Comparison of ENCODE assay signal across 8 mouse cellular contexts in genomic region chr11:88822991-88823390, GRCm38 (mm10). TPM values are rescaled to one million over a fixed set of nuclear protein-coding genes. Genes with fewer than 3 reads are reported as not detected.
DNase-seq lines count a peak whose midpoint lies in the region; ATAC-seq and TF ChIP-seq lines count a peak whose summit lies in the region.

No protein-coding gene starts in this region.

- intact Hi-C loops in heart, postnatal 10 days (cut with DNase I) = loop anchor here (1.0 to 5.0 kb wide), 8 partner anchors 94 to 856 kb away; partner anchors contain the start of gene Ccdc182

- peak; percentile 88 for TF ChIP-seq CTCF in G1E (IDR thresholded peaks at IDR 0.05; ENCODE audit: low read depth, low read length)

- peak; percentile 35 for DNase-seq in G1E (ENCODE audit: low spot score)
- DNase-seq in brain, embryonic 18.5 days (ENCODE audit: low read depth, low spot score) = peak; percentile 74
- peak; percentile 82 to 87 for DNase-seq in heart, postnatal 10 days
- peak; percentile 73 to 78 for DNase-seq in kidney, postnatal 4 days
- DNase-seq in lung, adult 18-20 months = peak; percentile 64 to 73
- peak; percentile 59 for DNase-seq in urinary bladder, postnatal 25 days (ENCODE audit: low spot score)

- no peak overlapping the region for H3K9ac ChIP-seq in neural tube, embryonic 14.5 days (replicated peaks; ENCODE audit: low read depth, low read length)

- no peaks in the 10 kb centered on the region for H3K9me3 ChIP-seq in G1E (replicated peaks)
- no peaks in the 10 kb centered on the region for H3K9me3 ChIP-seq in neural tube, embryonic 14.5 days (ENCODE audit: control insufficient read depth, low read length)

- H3K27me3 ChIP-seq in G1E (ENCODE audit: insufficient read depth, low read length) = peaks cover 54% of the 10 kb centered on the region
- H3K27me3 ChIP-seq in neural tube, embryonic 14.5 days (ENCODE audit: control insufficient read depth, insufficient read depth, low read length) = no peaks in the 10 kb centered on the region

- no peak overlapping the region for H3K4me3 ChIP-seq in G1E (ENCODE audit: low read depth, low read length)
- H3K4me3 ChIP-seq in neural tube, embryonic 14.5 days (ENCODE audit: low read depth, low read length) = no peak overlapping the region; the same call in 1 of the 2 replicates

- no peak overlapping the region for H3K27ac ChIP-seq in neural tube, embryonic 14.5 days (ENCODE audit: low read depth, low read length)

- H3K4me1 ChIP-seq in G1E (ENCODE audit: insufficient read depth, low read depth, low read length) = no peaks in the 10 kb centered on the region; the same call in 1 of the 2 replicates
- H3K4me1 ChIP-seq in neural tube, embryonic 14.5 days (ENCODE audit: control insufficient read depth, insufficient read depth, low read length) = peaks cover 9% of the 10 kb centered on the region; the same call in 1 of the 2 replicates

- H3K4me2 ChIP-seq in neural tube, embryonic 14.5 days (ENCODE audit: low read depth, low read length) = peak overlapping the region; percentile 42

- H3K36me3 ChIP-seq in G1E (replicated peaks) = no peaks in the 10 kb centered on the region
- no peaks in the 10 kb centered on the region for H3K36me3 ChIP-seq in neural tube, embryonic 14.5 days (ENCODE audit: control insufficient read depth, insufficient read depth, low read length)

- no peak; the same call in 1 of the 2 replicates for ATAC-seq in G1E (ENCODE audit: extremely low read depth, insufficient number of reproducible peaks, low FRiP score, poor library complexity, severe bottlenecking)
- peak; percentile 71; the same call in 1 of the 2 replicates for ATAC-seq in erythroid progenitor cell, adult 5-6 weeks (replicated peaks; ENCODE audit: low FRiP score, poor library complexity, severe bottlenecking)
- peak; percentile 74; the same call in 1 of the 2 replicates for ATAC-seq in neural tube, embryonic 14.5 days (ENCODE audit: low read depth)

- 3% methylated on average over 7 of the region's 7 CpGs for WGBS in neural tube, embryonic 14.5 days

RNA-seq across cellular contexts. Expression of gene Akap1, which starts 41.4 kb away (rescaled TPM):
- total RNA-seq in G1E (2014; fragmentation: Nextera tagmentation) (9.1 and 12.0 TPM in 2 replicates), G1E (2017) (16.7 and 18.8 TPM in 2 replicates)
- 8.4 and 10.9 TPM in 2 replicates for polyA plus RNA-seq in G1E (2012)
- total RNA-seq in erythroid progenitor cell, adult 5-6 weeks (2015; ENCODE audit: low replicate concordance) = 0.42 TPM in 1 of 2 replicates, not detected in the other
- total RNA-seq in erythroid progenitor cell, adult 5-6 weeks (2017; ENCODE audit: low replicate concordance) = 3.3 and 7.1 TPM in 2 replicates
- total RNA-seq in heart, postnatal 10 days (2021) = 100 to 1,000 TPM; 110 to 122 TPM
- 25.6 and 26.0 TPM in 2 replicates for polyA plus RNA-seq in neural tube, embryonic 14.5 days (2014; fragmentation: Nextera tagmentation; extraction: Ambion mirVana)

Comparison
In these comparisons a context has a peak if more than half of its experiments do, and no peak if none do; other contexts are left out.
1. RNA of gene Akap1, which starts 41.4 kb away (total RNA-seq): 110 to 122 TPM in heart, postnatal 10 days; 9.1 to 18.8 TPM in G1E and 0.42 to 7.1 TPM in erythroid progenitor cell, adult 5-6 weeks; every median in the first group is over 4 times any median in the second.
2. Peak in every context shown above with its lines, with median percentiles within 50 percentile points of each other: DNase-seq.